Mouse (Mus musculus) kidney, postnatal 0 days (tissue): ENCODE measurements around the gene Vps37d. TPM values are rescaled to one million over a fixed set of nuclear protein-coding genes. Genes with fewer than 3 reads are reported as not detected.
"Not testable (repeated sequence)": the region's sequence is repeated elsewhere in the genome, so short reads cannot be mapped to it uniquely, and the experiment has no call there.

Experiments used
- ATAC-seq: fragments of 200-750 bp; cut with Nextera tagmentation; replicated peaks from 2 replicates; pipeline ENCODE4 v1.8.0; 2017; ENCODE audit warnings: low read depth, moderate number of reproducible peaks, moderate TSS enrichment, moderate library complexity; ENCODE audit not compliant: low FRiP score
- DNase-seq: peaks from one replicate; pipeline ENCODE4 v3.0.0-alpha.2; 2016; ENCODE audit warnings: low spot score
- H3K27ac ChIP-seq: fragments of 300-500 bp; sonication (generic); 2 replicates; pipeline ENCODE4 v1.5.1; 2014; ENCODE audit warnings: mild to moderate bottlenecking
- H3K27me3 ChIP-seq: fragments of 300-500 bp; sonication (generic); 2 replicates; pipeline ENCODE4 v1.6.1; 2014; ENCODE audit warnings: low read length, mixed read lengths; ENCODE audit not compliant: insufficient read depth
- H3K36me3 ChIP-seq: fragments of 300-500 bp; sonication (generic); 2 replicates; pipeline ENCODE4 v1.6.1; 2014; ENCODE audit warnings: low read length, mixed read lengths; ENCODE audit not compliant: insufficient read depth
- H3K4me1 ChIP-seq: fragments of 300-500 bp; sonication (generic); replicated peaks from 2 replicates; pipeline ENCODE4 v1.6.1; 2014; ENCODE audit warnings: antibody characterized with exemption, low read length, mixed read lengths; ENCODE audit not compliant: insufficient read depth
- H3K4me2 ChIP-seq: fragments of 300-500 bp; sonication (generic); 2 replicates; pipeline ENCODE4 v1.6.1; 2014; ENCODE audit warnings: mild to moderate bottlenecking, low read length, moderate library complexity, mixed read lengths
- H3K4me3 ChIP-seq: fragments of 300-500 bp; sonication (generic); replicated peaks from 2 replicates; pipeline ENCODE4 v1.5.1; 2014; ENCODE audit warnings: low read depth, low read length
- H3K9ac ChIP-seq: fragments of 300-500 bp; sonication (generic); 2 replicates; pipeline ENCODE4 v1.6.1; 2014; ENCODE audit warnings: low read depth, low read length
- H3K9me3 ChIP-seq: fragments of 300-500 bp; sonication (generic); replicated peaks from 2 replicates; pipeline ENCODE4 v1.6.1; 2016; ENCODE audit warnings: low read length, inconsistent platforms, mixed read lengths
- CTCF ChIP-seq: IDR thresholded peaks from 2 replicates; pipeline ENCODE4 v1.5.1; 2016; ENCODE audit warnings: antibody characterized with exemption, low read depth, mild to moderate bottlenecking, moderate library complexity
- WGBS: fragments of 180-500 bp; shearing (Covaris S2); extraction: QIAGEN DNeasy Blood & Tissue Kit; methylation state at CpG from one replicate; pipeline ENCODE4 v1.1.7; 2014; 5-methylcytosine and 5-hydroxymethylcytosine counted together
- polyA plus RNA-seq: library from polyadenylated mRNA; unstranded; fragments of >200 nt; fragmentation: Nextera tagmentation; extraction: Ambion mirVana; gene quantifications from 2 replicates; pipeline ENCODE4 v1.2.1, GENCODE M21; 2015

The Vps37d gene
- polyA plus RNA-seq, 1 experiment from 2014 or later, result 12.5 TPM

GRCm38 (mm10) chr5:135053356-135053755, 24.7 kb downstream of the Vps37d start:
- H3K27ac ChIP-seq, result no peak overlapping the region
- WGBS, result 91% methylated on average over 12 of the region's 12 CpGs
- no peak for ATAC-seq
- no peak for DNase-seq
- no peak overlapping the region for H3K9ac ChIP-seq
- H3K27me3 ChIP-seq, result no peaks in the 10 kb centered on the region
- H3K36me3 ChIP-seq, result peaks cover 41% of the 10 kb centered on the region
- no peaks in the 10 kb centered on the region for H3K4me1 ChIP-seq
- H3K4me3 ChIP-seq, result no peak overlapping the region
- no peaks in the 10 kb centered on the region for H3K9me3 ChIP-seq
- no peak overlapping the region for H3K4me2 ChIP-seq
- TF ChIP-seq CTCF, result no peak

DNA sequence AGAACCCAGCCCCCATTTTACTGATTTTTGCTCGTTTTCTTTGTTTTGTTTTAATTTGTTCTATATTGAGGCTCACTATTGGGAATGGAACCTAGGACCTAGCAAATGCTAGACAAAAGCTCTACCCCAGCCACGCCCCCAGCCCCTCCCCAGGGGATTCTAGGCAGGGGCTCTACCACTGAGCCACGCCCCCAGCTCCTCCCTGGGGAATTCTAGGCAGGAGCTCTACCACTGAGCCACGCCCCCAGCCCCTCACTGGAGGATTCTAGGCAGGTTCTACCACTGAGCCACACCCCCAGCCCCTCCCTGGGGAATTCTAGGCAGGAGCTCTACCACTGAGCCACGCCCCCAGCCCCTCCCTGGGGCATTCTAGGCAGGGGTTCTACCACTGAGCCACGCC, 28.8 kb downstream of the Vps37d start:
- H3K4me1 ChIP-seq, H3K9ac ChIP-seq, H3K4me3 ChIP-seq, DNase-seq, ATAC-seq, H3K27me3 ChIP-seq, H3K4me2 ChIP-seq, H3K27ac ChIP-seq, H3K9me3 ChIP-seq: not testable (repeated sequence)
- peaks cover 20% of the 10 kb centered on the region for H3K36me3 ChIP-seq
- WGBS, result 94% methylated on average over 6 of the region's 6 CpGs

DNA sequence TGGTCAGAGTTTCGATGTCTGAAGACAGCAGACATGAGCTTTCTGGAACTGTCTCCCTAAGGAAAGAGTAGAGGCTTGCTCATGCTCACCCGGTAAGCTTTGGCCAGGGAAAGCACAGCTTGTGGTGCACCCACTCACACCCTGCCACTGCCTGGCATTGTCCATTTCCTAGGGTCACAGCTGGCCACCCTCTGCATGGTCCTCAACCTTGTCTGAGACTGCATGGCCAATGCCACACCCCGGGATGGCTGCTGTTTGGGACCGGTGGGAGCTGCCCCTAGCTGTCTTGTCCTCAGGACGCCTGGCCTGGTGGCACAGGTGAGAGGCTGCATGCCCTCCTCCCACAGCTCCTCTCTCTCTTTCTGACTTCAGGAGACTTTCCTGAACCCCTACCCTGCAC, 29.5 kb downstream of the Vps37d start:
- Histone ChIP-seq H3K27me3 (no peaks in the 10 kb centered on the region), H3K36me3 (peaks cover 13% of the 10 kb centered on the region; the same call in 1 of the 2 replicates), H3K4me1 (no peaks in the 10 kb centered on the region), H3K9me3 (no peaks in the 10 kb centered on the region), H3K4me3 (no peak overlapping the region), H3K27ac (no peak overlapping the region), H3K9ac (no peak overlapping the region), H3K4me2 (no peak overlapping the region)
- WGBS, result 91% methylated on average over 5 of the region's 5 CpGs
- no peak for TF ChIP-seq CTCF
- ATAC-seq, result no peak
- no peak for DNase-seq

- Histone ChIP-seq H3K36me3 (peaks cover 4% of the 10 kb centered on the region; the same call in 1 of the 2 replicates), H3K4me3 (no peak overlapping the region), H3K4me1 (no peaks in the 10 kb centered on the region), H3K27ac (no peak overlapping the region), H3K4me2 (no peak overlapping the region), H3K27me3 (no peaks in the 10 kb centered on the region), H3K9ac (no peak overlapping the region), H3K9me3 (no peaks in the 10 kb centered on the region)
- no peak for DNase-seq
- no peak for ATAC-seq
- 89% methylated on average over 3 of the region's 3 CpGs for WGBS
- TF ChIP-seq CTCF, result no peak
Observed at GRCm38 (mm10) chr5:135044575-135044974, 33.5 kb downstream of the Vps37d start.

DNA sequence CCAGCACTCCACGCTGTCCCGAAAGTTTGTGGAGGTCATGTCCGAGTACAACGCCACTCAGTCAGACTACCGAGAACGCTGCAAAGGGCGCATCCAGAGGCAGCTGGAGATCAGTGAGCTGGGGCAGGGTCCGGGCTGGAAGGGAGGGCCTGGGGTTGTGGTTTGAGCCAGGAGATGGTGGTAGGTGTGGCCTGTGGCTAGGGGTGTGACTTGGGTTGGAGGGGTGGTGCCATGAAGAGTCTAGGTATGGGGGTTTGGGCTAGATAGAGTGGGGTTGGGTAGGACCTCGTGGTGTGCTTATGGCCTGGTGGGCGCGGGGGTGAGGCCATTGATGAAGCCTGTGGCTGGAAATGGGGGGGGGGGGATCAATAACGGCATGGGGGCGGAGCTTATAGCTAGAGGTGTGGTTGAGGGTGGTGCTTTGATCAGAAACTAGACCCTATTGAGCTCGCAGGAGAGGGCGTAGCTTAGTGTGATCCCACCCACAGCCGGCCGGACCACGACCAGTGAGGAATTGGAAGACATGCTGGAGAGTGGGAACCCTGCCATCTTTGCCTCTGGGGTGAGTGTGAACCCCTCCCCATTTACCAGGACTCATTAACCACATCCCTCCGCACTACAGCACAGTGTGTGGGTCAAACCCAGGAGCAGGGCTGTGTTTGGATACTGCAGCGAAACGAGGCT, 35.8 kb downstream of the Vps37d start:
- Histone ChIP-seq H3K27me3 (no peaks in the 10 kb centered on the region), H3K27ac (no peak overlapping the region), H3K9me3 (no peaks in the 10 kb centered on the region), H3K9ac (no peak overlapping the region), H3K4me1 (no peaks in the 10 kb centered on the region), H3K4me2 (no peak overlapping the region), H3K4me3 (no peak overlapping the region), H3K36me3 (peaks cover 11% of the 10 kb centered on the region; the same call in 1 of the 2 replicates)
- WGBS, result 47% methylated on average over 21 of the region's 21 CpGs
- ATAC-seq, result peak; percentile 65
- no peak for DNase-seq
- no peak for TF ChIP-seq CTCF

GRCm38 (mm10) chr5:135040777-135041176, 37.3 kb downstream of the Vps37d start:
- Histone ChIP-seq H3K4me3 (no peak overlapping the region), H3K36me3 (peaks cover 10% of the 10 kb centered on the region; the same call in 1 of the 2 replicates), H3K9me3 (no peaks in the 10 kb centered on the region), H3K27ac (no peak overlapping the region), H3K4me1 (no peaks in the 10 kb centered on the region), H3K4me2 (no peak overlapping the region), H3K27me3 (no peaks in the 10 kb centered on the region), H3K9ac (no peak overlapping the region)
- 57% methylated on average over 11 of the region's 11 CpGs for WGBS
- no peak for DNase-seq
- TF ChIP-seq CTCF, result no peak
- ATAC-seq, result no peak

GRCm38 (mm10) chr5:135040059-135040458, 38.0 kb downstream of the Vps37d start:
- Histone ChIP-seq H3K9me3 (no peaks in the 10 kb centered on the region), H3K9ac (no peak overlapping the region), H3K36me3 (0 out of 2 replicates have a peak, but pooled peaks cover 7% of the 10 kb centered on the region), H3K4me3 (no peak overlapping the region), H3K4me1 (no peaks in the 10 kb centered on the region), H3K27me3 (no peaks in the 10 kb centered on the region), H3K4me2 (no peak overlapping the region), H3K27ac (no peak overlapping the region)
- ATAC-seq, result no peak
- no peak for TF ChIP-seq CTCF
- 64% methylated on average over 6 of the region's 6 CpGs for WGBS
- DNase-seq, result no peak
